Comparison of ENCODE assay signal across 22 mouse cellular contexts in the genomic region with DNA sequence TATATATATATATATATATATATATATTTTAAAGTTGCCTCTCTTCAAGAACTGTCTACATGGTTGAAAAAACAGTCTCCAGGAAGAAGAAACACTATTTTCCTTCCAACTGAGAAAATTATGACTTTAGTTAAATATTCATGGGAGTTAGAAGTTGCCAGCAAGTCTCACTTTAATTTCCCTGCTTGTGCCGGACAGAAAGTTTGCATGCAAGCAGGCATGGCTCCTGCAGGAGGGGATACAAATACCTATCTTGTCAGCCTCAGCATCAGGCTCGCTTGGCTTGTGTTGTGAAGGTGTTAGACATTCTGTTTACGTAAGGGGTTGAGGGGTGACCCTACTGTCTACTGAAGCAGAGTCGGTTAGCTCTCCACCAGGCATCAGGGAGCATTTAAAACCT. TPM values are rescaled to one million over a fixed set of nuclear protein-coding genes. Genes with fewer than 3 reads are reported as not detected.
DNase-seq lines count a peak whose midpoint lies in the region; ATAC-seq and TF ChIP-seq lines count a peak whose summit lies in the region.
"Had no signal": no experiment of that assay in that cellular context is flagged by ENCODE, and none has a peak within 500 bp of the region (broad histone marks: within the 10 kb centered on the region; RNA-seq: fewer than 3 reads in every experiment).

No protein-coding gene starts in this region.

- H3K36me3 ChIP-seq in kidney, embryonic 14.5 days (ENCODE audit: control insufficient read depth, insufficient read depth, low read length) = no peaks in the 10 kb centered on the region
- no peaks in the 10 kb centered on the region for H3K36me3 ChIP-seq in kidney, adult 2 months (ENCODE audit: control insufficient read depth, insufficient read depth, low read length)
- H3K36me3 ChIP-seq in kidney, embryonic 15.5 days = no peaks in the 10 kb centered on the region
- H3K36me3 ChIP-seq: G1E had no signal

- no peak overlapping the region for H3K4me3 ChIP-seq in kidney, embryonic 14.5 days (ENCODE audit: low read length)
- H3K4me3 ChIP-seq in kidney, adult 2 months (ENCODE audit: insufficient read depth, low read depth, low read length) = no peak overlapping the region
- H3K4me3 ChIP-seq in kidney, embryonic 15.5 days (replicated peaks) = no peak overlapping the region

- H3K9ac ChIP-seq in kidney, embryonic 14.5 days (ENCODE audit: low read depth, low read length) = no peak overlapping the region
- H3K9ac ChIP-seq in kidney, embryonic 15.5 days = no peak overlapping the region

- H3K9me3 ChIP-seq in kidney, embryonic 14.5 days (ENCODE audit: control insufficient read depth, low read length) = no peaks in the 10 kb centered on the region
- H3K9me3 ChIP-seq in kidney, embryonic 15.5 days (replicated peaks) = no peaks in the 10 kb centered on the region
- H3K9me3 ChIP-seq: G1E had no signal

- H3K4me1 ChIP-seq in kidney, embryonic 14.5 days (ENCODE audit: control insufficient read depth, insufficient read depth, low read length) = no peaks in the 10 kb centered on the region
- H3K4me1 ChIP-seq in kidney, adult 2 months (ENCODE audit: control insufficient read depth, insufficient read depth, low read length) = peaks cover 7% of the 10 kb centered on the region; the same call in 1 of the 2 replicates
- H3K4me1 ChIP-seq in kidney, embryonic 15.5 days = no peaks in the 10 kb centered on the region

- no peak overlapping the region for H3K4me2 ChIP-seq in kidney, embryonic 14.5 days (replicated peaks; ENCODE audit: low read depth, low read length)
- no peak overlapping the region for H3K4me2 ChIP-seq in kidney, embryonic 15.5 days

- no peak for TF ChIP-seq CTCF in kidney, adult 2 months (conservative IDR thresholded peaks at IDR 0.05; ENCODE audit: insufficient read depth, insufficient read length, low read depth, low read length)

- DNase-seq in kidney, adult 18-20 months = peak; percentile 30
- DNase-seq in kidney, adult 2 months = peak; percentile 73
- peak; percentile 72 for DNase-seq in kidney, adult 9 months
- DNase-seq in kidney, postnatal 25 days = no peak
- DNase-seq: adrenal gland, adult 2 months; adrenal gland, adult 8-10 months; adrenal gland, postnatal 10 days; adrenal gland, postnatal 14 days; adrenal gland, postnatal 25 days; adrenal gland, postnatal 36 days; B cell, adult 2 months; cerebellum, adult 11 months; cerebellum, adult 11-12 months; cerebellum, adult 18-20 months had no signal

- WGBS in kidney, embryonic 14.5 days = 62% methylated on average over 4 of the region's 4 CpGs
- 43% methylated on average over 4 of the region's 4 CpGs for WGBS in kidney, adult 2 months
- 53% methylated on average over 4 of the region's 4 CpGs for WGBS in kidney, embryonic 15.5 days

- ATAC-seq in kidney, embryonic 14.5 days (ENCODE audit: low FRiP score, low TSS enrichment) = no peak
- ATAC-seq in kidney, embryonic 15.5 days (replicated peaks; ENCODE audit: low FRiP score) = no peak
- ATAC-seq: activated CD4-positive, CD25-positive, alpha-beta regulatory T cell, adult 4 months; CD4-positive, CD25-positive, alpha-beta regulatory T cell, adult 4 months; Patski had no signal

- H3K27ac ChIP-seq in kidney, embryonic 14.5 days (ENCODE audit: low read depth, low read length) = no peak overlapping the region
- H3K27ac ChIP-seq in kidney, adult 2 months (ENCODE audit: insufficient read depth, low read depth, low read length) = peak overlapping the region; percentile 86
- H3K27ac ChIP-seq in kidney, embryonic 15.5 days = no peak overlapping the region

- TF ChIP-seq POLR2A in kidney, adult 2 months (IDR thresholded peaks at IDR 0.05; ENCODE audit: low read depth, low read length) = no peak

- no peaks in the 10 kb centered on the region for H3K27me3 ChIP-seq in kidney, embryonic 14.5 days (ENCODE audit: control insufficient read depth, insufficient read depth, low read length)
- H3K27me3 ChIP-seq in kidney, adult 2 months (replicated peaks; ENCODE audit: control insufficient read depth, insufficient read depth, low read length) = no peaks in the 10 kb centered on the region
- no peaks in the 10 kb centered on the region for H3K27me3 ChIP-seq in kidney, embryonic 15.5 days
- H3K27me3 ChIP-seq: CH12.LX, Patski had no signal

RNA-seq across cellular contexts. Expression of gene Bmp6, which starts 17.8 kb away (rescaled TPM):
- polyA plus RNA-seq in kidney, embryonic 14.5 days (2014; fragmentation: Nextera tagmentation; extraction: Ambion mirVana) = 1.6 and 1.7 TPM in 2 replicates
- polyA plus RNA-seq in kidney, adult 2 months (2012; rRNA removed) = 63.5 and 67.0 TPM in 2 replicates
- 1.7 and 2.5 TPM in 2 replicates for polyA plus RNA-seq in kidney, embryonic 15.5 days (2015; fragmentation: Nextera tagmentation; extraction: Ambion mirVana)
- polyA plus RNA-seq: activated CD4-positive, CD25-positive, alpha-beta regulatory T cell, adult 4 months; C2C12; CD4-positive, CD25-positive, alpha-beta regulatory T cell, adult 4 months; G1E had no signal

Comparison
In these comparisons a context has a peak if more than half of its experiments do, and no peak if none do; other contexts are left out.
1. DNase-seq: peak in kidney, adult 18-20 months (single experiment), kidney, adult 2 months (single experiment) and kidney, adult 9 months (single experiment); none in kidney, postnatal 25 days (0 of 2).
2. RNA of gene Bmp6, which starts 17.8 kb away (polyA plus RNA-seq): 63.5 to 67.0 TPM in kidney, adult 2 months; 1.7 to 2.5 TPM in kidney, embryonic 15.5 days and 1.6 to 1.7 TPM in kidney, embryonic 14.5 days; every median in the first group is over 10 times any median in the second.